Mouse (Mus musculus) liver, embryonic 14.5 days (tissue): ENCODE measurements around the gene Arhgap10. TPM values are rescaled to one million over a fixed set of nuclear protein-coding genes. Genes with fewer than 3 reads are reported as not detected.

Experiments
- ATAC-seq: fragments of 200-750 bp; cut with Nextera tagmentation; 2 replicates; pipeline ENCODE4 v1.8.0; 2017; ENCODE audit warnings: moderate number of reproducible peaks, mild to moderate bottlenecking, moderate library complexity; ENCODE audit not compliant: insufficient read depth
- DNase-seq, 3 experiments: peaks; one replicate each; pipeline ENCODE4 v3.0.0-alpha.2; 2012 to 2013; ENCODE audit warnings: low read depth in 3 of 3, low spot score in 3 of 3
- H3K27ac ChIP-seq: fragments of 300-500 bp; sonication (generic); 2 replicates; pipeline ENCODE4 v1.5.1; 2014; ENCODE audit warnings: moderate library complexity, mild to moderate bottlenecking, control low read depth, inconsistent platforms
- H3K27me3 ChIP-seq: fragments of 300-500 bp; sonication (generic); 2 replicates; pipeline ENCODE4 v1.6.1; 2014; ENCODE audit warnings: mild to moderate bottlenecking, low read length, moderate library complexity; ENCODE audit not compliant: control insufficient read depth, insufficient read depth
- H3K36me3 ChIP-seq: fragments of 300-500 bp; sonication (generic); replicated peaks from 2 replicates; pipeline ENCODE4 v1.6.1; 2014; ENCODE audit warnings: low read depth; ENCODE audit not compliant: control insufficient read depth, insufficient read depth
- H3K4me1 ChIP-seq, 2 experiments: fragments of 200-500 bp in 1 of 2; fragments of 300-500 bp in 1 of 2; sonication (generic) in 1 of 2; replicated peaks; 2 replicates each; pipeline ENCODE4 v1.6.1; 2012 to 2014; ENCODE audit warnings: antibody characterized with exemption in 1 of 2, inconsistent platforms in 1 of 2, low read length in 1 of 2; ENCODE audit not compliant: control insufficient read depth in 2 of 2, insufficient read depth in 2 of 2
- H3K4me2 ChIP-seq: fragments of 300-500 bp; sonication (generic); 2 replicates; pipeline ENCODE4 v1.6.1; 2014; ENCODE audit warnings: low read depth, mild to moderate bottlenecking, control low read depth, moderate library complexity
- H3K4me3 ChIP-seq, 2 experiments: fragments of 200-500 bp in 1 of 2; fragments of 300-500 bp in 1 of 2; sonication (generic) in 1 of 2; 2 replicates each; pipeline ENCODE4 v1.5.1; 2012 to 2014; ENCODE audit warnings: low read depth in 2 of 2, low read length in 2 of 2, mild to moderate bottlenecking in 2 of 2, control low read depth in 1 of 2, inconsistent platforms in 1 of 2, moderate library complexity in 1 of 2; ENCODE audit not compliant: insufficient read depth in 1 of 2
- H3K9ac ChIP-seq: fragments of 300-500 bp; sonication (generic); replicated peaks from 2 replicates; pipeline ENCODE4 v1.6.1; 2014; ENCODE audit warnings: mild to moderate bottlenecking, control low read depth, moderate library complexity
- H3K9me3 ChIP-seq: fragments of 300-500 bp; sonication (generic); 2 replicates; pipeline ENCODE4 v1.6.1; 2016; ENCODE audit warnings: low read length, mixed read lengths; ENCODE audit not compliant: control insufficient read depth
- CTCF ChIP-seq: IDR thresholded peaks from 2 replicates; pipeline ENCODE4 v1.5.1; 2016; ENCODE audit warnings: antibody characterized with exemption, low read depth, control low read depth
- EP300 ChIP-seq: IDR thresholded peaks from 2 replicates; pipeline ENCODE4 v1.6.1; 2016; ENCODE audit warnings: antibody characterized with exemption, low read depth
- WGBS: fragments of 180-500 bp; shearing (Covaris S2); extraction: QIAGEN DNeasy Blood & Tissue Kit; methylation state at CpG from one replicate; pipeline ENCODE4 v1.1.7; 2014; ENCODE audit not compliant: insufficient replicate concordance; 5-methylcytosine and 5-hydroxymethylcytosine counted together
- polyA plus RNA-seq, 2 experiments: library from polyadenylated mRNA; depleted of rRNA in 1 of 2; stranded (reverse) in 1 of 2; unstranded in 1 of 2; fragments of >200 nt; fragmentation: Nextera tagmentation in 1 of 2; extraction: Ambion mirVana in 1 of 2; gene quantifications; 2 replicates each; pipeline versions ENCODE4 v1.2.1 to v1.2.3; 2012 to 2014

The Arhgap10 gene
- polyA plus RNA-seq, 2 experiments: 4.6 TPM

DNA sequence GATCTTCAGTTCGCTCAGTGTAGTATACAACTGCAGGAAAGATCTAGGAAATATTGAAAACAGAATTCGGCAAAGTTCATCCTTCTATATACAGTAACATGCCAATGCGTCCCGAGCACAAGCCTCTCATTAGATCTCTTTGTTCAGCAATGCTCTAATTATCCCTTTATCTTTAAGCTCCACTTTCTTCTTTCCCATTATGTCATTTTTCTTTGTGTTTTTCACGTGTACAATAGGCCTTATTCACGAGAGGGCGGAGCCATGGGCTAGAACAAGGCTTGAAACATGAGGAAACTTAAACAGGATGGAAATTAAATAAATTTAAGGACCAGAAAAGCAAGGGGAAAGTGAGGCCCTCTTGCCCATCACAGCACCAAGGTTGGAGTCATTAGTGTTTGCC is 289.1 kb downstream of the Arhgap10 start:
- Histone ChIP-seq H3K27ac (no peak overlapping the region), H3K9me3 (no peaks in the 10 kb centered on the region), H3K36me3 (no peaks in the 10 kb centered on the region), H3K9ac (no peak overlapping the region), H3K4me3 (no peak overlapping the region), H3K4me1 (no peaks in the 10 kb centered on the region), H3K4me2 (no peak overlapping the region), H3K27me3 (no peaks in the 10 kb centered on the region)
- ATAC-seq (no peak), DNase-seq (no peak)
- 56% methylated on average over 7 of the region's 7 CpGs for WGBS
- TF ChIP-seq CTCF (no peak), EP300 (no peak)

DNA sequence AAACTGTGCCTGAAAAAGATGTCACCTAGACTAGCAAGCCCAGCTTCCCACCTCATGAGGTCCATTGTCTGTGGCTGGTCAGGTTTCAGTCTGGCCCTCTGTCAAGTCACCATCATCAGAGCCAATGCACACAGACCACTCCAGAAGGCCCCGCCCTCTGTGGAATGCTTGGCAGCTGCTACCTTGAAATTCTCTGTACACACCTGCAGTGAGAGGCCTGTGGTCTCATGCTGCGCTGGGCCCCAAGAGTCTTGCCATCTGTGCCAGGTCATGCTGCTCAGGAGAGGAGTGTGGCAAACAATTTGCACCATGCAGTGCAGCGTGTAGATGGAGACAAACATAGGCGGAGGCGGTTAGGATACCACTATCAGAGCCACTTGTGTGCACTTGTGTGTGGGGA is 290.0 kb downstream of the Arhgap10 start:
- Histone ChIP-seq H3K4me3 (no peak overlapping the region), H3K4me2 (no peak overlapping the region), H3K27ac (no peak overlapping the region), H3K9me3 (no peaks in the 10 kb centered on the region), H3K9ac (no peak overlapping the region), H3K36me3 (no peaks in the 10 kb centered on the region), H3K27me3 (no peaks in the 10 kb centered on the region), H3K4me1 (no peaks in the 10 kb centered on the region)
- TF ChIP-seq CTCF (no peak), EP300 (no peak)
- no peak for DNase-seq
- 71% methylated on average over 5 of the region's 5 CpGs for WGBS
- no peak for ATAC-seq

DNA sequence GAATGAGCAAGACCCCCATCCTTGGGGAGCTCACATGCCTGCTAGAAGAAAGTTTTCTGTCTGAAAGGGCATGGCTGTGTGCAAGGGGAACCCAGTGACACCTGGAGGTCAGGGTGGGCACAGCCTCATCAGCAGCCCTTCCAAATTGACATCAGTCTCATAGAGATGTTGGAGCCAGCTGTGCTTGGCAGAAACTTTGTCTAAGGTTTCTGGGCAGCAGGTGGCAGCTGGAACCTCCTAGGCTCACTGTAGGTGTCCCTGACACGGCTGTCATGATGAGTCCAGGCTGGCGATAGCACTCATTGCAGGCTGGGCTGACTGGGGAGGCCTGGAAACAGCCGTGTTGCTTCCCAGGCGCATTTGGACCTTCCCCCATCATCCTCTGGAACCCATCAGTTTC is 294.6 kb downstream of the Arhgap10 start:
- H3K4me3 ChIP-seq: no peak overlapping the region
- TF ChIP-seq EP300 (no peak), CTCF (no peak)
- no peak for DNase-seq
- no peak for ATAC-seq
- no peaks in the 10 kb centered on the region for H3K36me3 ChIP-seq
- WGBS: 67% methylated on average over 4 of the region's 4 CpGs
- H3K27me3 ChIP-seq: no peaks in the 10 kb centered on the region
- H3K4me2 ChIP-seq: no peak overlapping the region
- no peaks in the 10 kb centered on the region for H3K4me1 ChIP-seq
- no peak overlapping the region for H3K27ac ChIP-seq
- H3K9me3 ChIP-seq: no peaks in the 10 kb centered on the region
- H3K9ac ChIP-seq: no peak overlapping the region

DNA sequence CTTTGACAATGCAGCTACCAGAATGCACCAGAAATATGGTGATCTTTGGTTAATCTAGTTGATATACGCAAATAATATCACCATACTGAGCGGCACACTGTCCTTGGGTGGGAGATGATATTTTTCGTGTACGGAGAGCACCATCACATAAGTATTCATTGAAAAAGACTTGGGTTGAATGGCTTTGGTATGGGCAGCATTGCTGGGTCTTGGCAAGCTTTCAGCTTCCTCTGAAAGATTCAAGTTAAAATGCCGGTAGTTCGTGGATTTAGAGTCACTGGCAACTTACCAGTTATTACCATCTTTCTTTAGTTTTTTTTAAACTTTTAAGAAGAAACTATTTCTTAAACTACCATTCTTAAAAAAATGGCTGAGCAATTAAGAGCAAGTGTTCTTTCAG is 302.6 kb downstream of the Arhgap10 start:
- Histone ChIP-seq H3K27me3 (no peaks in the 10 kb centered on the region), H3K27ac (no peak overlapping the region), H3K4me2 (no peak overlapping the region), H3K4me1 (no peaks in the 10 kb centered on the region), H3K9ac (no peak overlapping the region), H3K9me3 (no peaks in the 10 kb centered on the region), H3K4me3 (no peak overlapping the region), H3K36me3 (no peaks in the 10 kb centered on the region)
- no peak for DNase-seq
- WGBS: 72% methylated on average over 6 of the region's 6 CpGs
- TF ChIP-seq CTCF (no peak), EP300 (no peak)
- no peak for ATAC-seq

DNA sequence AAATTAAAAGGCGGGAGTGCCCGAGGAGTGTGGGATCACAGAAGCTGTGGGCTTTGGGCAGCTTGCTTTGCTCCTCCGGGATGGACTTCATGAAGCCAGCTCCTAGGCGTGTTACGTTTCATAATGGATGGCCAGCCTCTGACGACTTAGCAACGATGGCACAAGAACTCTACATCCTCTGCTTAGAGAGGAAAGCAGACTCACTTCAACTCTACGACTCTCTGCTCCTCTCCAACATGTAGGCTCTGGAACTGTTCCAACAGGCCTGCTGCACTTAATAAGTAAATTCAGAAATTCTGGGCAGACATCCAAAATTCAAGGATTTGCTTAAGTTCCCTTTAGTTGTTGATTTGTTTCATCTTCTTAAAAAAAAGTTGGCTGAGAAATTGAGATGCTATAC is 303.1 kb downstream of the Arhgap10 start:
- DNase-seq: no peak

DNA sequence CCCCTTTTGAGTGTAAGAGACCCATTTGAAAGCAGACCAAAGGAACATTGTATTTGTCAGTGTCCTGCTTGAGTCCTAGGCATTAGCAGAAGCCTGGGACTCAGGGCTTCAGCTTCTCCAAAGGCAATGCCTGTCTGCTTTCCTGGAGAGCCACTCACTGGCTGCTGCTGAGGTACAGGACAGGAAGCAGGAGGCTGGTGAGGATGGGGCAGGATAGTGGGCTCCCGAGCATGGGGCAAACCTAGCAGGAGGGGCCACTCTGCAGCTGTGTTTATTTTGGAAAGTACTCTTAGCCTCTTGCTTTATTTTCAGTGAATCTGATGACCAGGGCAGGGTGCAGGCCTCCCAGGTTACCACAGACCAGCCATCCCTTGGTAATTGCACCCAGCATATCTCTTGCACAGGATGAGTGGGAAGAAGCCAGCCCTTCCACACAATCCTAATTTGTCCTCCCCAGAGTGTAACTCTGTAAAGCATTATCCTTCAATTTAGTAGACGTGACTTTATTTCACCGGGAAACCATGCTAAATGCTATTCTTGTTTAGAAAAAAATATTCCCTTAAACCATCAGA is 303.8 kb downstream of the Arhgap10 start:
- TF ChIP-seq CTCF (no peak), EP300 (no peak)
- Histone ChIP-seq H3K9ac (no peak overlapping the region), H3K4me3 (no peak overlapping the region), H3K4me2 (no peak overlapping the region), H3K27me3 (no peaks in the 10 kb centered on the region), H3K27ac (no peak overlapping the region), H3K4me1 (no peaks in the 10 kb centered on the region), H3K36me3 (no peaks in the 10 kb centered on the region), H3K9me3 (no peaks in the 10 kb centered on the region)
- WGBS: 64% methylated on average over 3 of the region's 3 CpGs
- ATAC-seq (no peak), DNase-seq (no peak)

More for the DNA sequence above, 303.1 kb downstream of the Arhgap10 start:
- Histone ChIP-seq H3K36me3 (no peaks in the 10 kb centered on the region), H3K27me3 (no peaks in the 10 kb centered on the region), H3K4me1 (no peaks in the 10 kb centered on the region), H3K4me3 (no peak overlapping the region), H3K9me3 (no peaks in the 10 kb centered on the region), H3K4me2 (no peak overlapping the region), H3K9ac (no peak overlapping the region), H3K27ac (no peak overlapping the region)
- ATAC-seq: no peak
- WGBS: 66% methylated on average over 8 of the region's 8 CpGs
- no peak for TF ChIP-seq EP300
- no peak for TF ChIP-seq CTCF
